Mouse (Mus musculus) intestine, postnatal 0 days (tissue): ENCODE data around the gene Ebi3. TPM values are rescaled to one million over a fixed set of nuclear protein-coding genes. Genes with fewer than 3 reads are reported as not detected.

ENCODE experiments used
- ATAC-seq: fragments of 200-750 bp; cut with Nextera tagmentation; 2 replicates; pipeline ENCODE4 v1.8.0; 2017; ENCODE audit warnings: mild to moderate bottlenecking, moderate TSS enrichment, moderate library complexity
- H3K27ac ChIP-seq: fragments of 300-500 bp; sonication (generic); 2 replicates; pipeline ENCODE4 v1.5.1; 2014; ENCODE audit warnings: mild to moderate bottlenecking, low read depth, low read length, moderate library complexity
- H3K27me3 ChIP-seq: fragments of 300-500 bp; sonication (generic); replicated peaks from 2 replicates; pipeline ENCODE4 v1.6.1; 2014; ENCODE audit warnings: low read length, mixed read lengths; ENCODE audit not compliant: control insufficient read depth, insufficient read depth
- H3K36me3 ChIP-seq: fragments of 300-500 bp; sonication (generic); 2 replicates; pipeline ENCODE4 v1.6.1; 2014; ENCODE audit warnings: mild to moderate bottlenecking, moderate library complexity; ENCODE audit not compliant: control insufficient read depth, insufficient read depth
- H3K4me1 ChIP-seq: fragments of 300-500 bp; sonication (generic); replicated peaks from 2 replicates; pipeline ENCODE4 v1.6.1; 2014; ENCODE audit warnings: antibody characterized with exemption, low read length, mixed read lengths; ENCODE audit not compliant: control insufficient read depth, insufficient read depth
- H3K4me2 ChIP-seq: fragments of 300-500 bp; sonication (generic); replicated peaks from 2 replicates; pipeline ENCODE4 v1.6.1; 2014; ENCODE audit warnings: low read depth, mild to moderate bottlenecking, moderate library complexity
- H3K4me3 ChIP-seq: fragments of 300-500 bp; sonication (generic); 2 replicates; pipeline ENCODE4 v1.5.1; 2014; ENCODE audit warnings: low read depth, low read length
- H3K9ac ChIP-seq: fragments of 300-500 bp; sonication (generic); 2 replicates; pipeline ENCODE4 v1.6.1; 2014; ENCODE audit warnings: mild to moderate bottlenecking, low read depth, low read length
- H3K9me3 ChIP-seq: fragments of 300-500 bp; sonication (generic); 2 replicates; pipeline ENCODE4 v1.6.1; 2016; ENCODE audit warnings: mixed run types; ENCODE audit not compliant: control insufficient read depth
- CTCF ChIP-seq: sonication (generic); IDR thresholded peaks from 2 replicates; pipeline ENCODE4 v1.5.1; 2016; ENCODE audit warnings: low read depth, mild to moderate bottlenecking, control low read depth, antibody characterized with exemption, moderate library complexity
- WGBS: fragments of 180-500 bp; shearing (Covaris S2); extraction: QIAGEN DNeasy Blood & Tissue Kit; methylation state at CpG from one replicate; pipeline ENCODE4 v1.1.7; 2014; 5-methylcytosine and 5-hydroxymethylcytosine counted together
- polyA plus RNA-seq: library from polyadenylated mRNA; unstranded; fragments of >200 nt; fragmentation: Nextera tagmentation; extraction: Ambion mirVana; gene quantifications from 2 replicates; pipeline ENCODE4 v1.2.1, GENCODE M21; 2015

The Ebi3 gene
- polyA plus RNA-seq, 1 experiment from 2014 or later, result 1.5 TPM

GRCm38 (mm10) chr17:55949400-55949799 lies 3.0 kb upstream of the Ebi3 start, which contains the start of gene Zfp119b:
TSS of gene Zfp119b (minus strand) at chr17:55949500.
- H3K9me3 ChIP-seq, result no peaks in the 10 kb centered on the region

GRCm38 (mm10) chr17:55950601-55951000 lies 1.8 kb upstream of the Ebi3 start:
- no peaks in the 10 kb centered on the region for H3K36me3 ChIP-seq
- no peak overlapping the region for H3K9ac ChIP-seq
- H3K4me2 ChIP-seq, result no peak overlapping the region
- WGBS, result 73% methylated on average over 9 of the region's 9 CpGs
- TF ChIP-seq CTCF, result no peak
- no peak overlapping the region for H3K4me3 ChIP-seq
- H3K9me3 ChIP-seq, result no peaks in the 10 kb centered on the region
- no peak overlapping the region for H3K27ac ChIP-seq
- no peak for ATAC-seq
- H3K27me3 ChIP-seq, result 0 out of 2 replicates have a peak, but pooled peaks cover 10% of the 10 kb centered on the region
- H3K4me1 ChIP-seq, result no peaks in the 10 kb centered on the region

More at GRCm38 (mm10) chr17:55949400-55949799, 3.0 kb upstream of the Ebi3 start, which contains the start of gene Zfp119b:
- no peak within 1 kb of the TSS for H3K4me3 ChIP-seq
- 0 out of 2 replicates have a peak, but pooled peaks cover 1% of the 10 kb centered on the region for H3K27me3 ChIP-seq
- no peaks in the 10 kb centered on the region for H3K36me3 ChIP-seq
- no peak for ATAC-seq
- no peaks in the 10 kb centered on the region for H3K4me1 ChIP-seq
- 86% methylated on average over 2 of the region's 2 CpGs for WGBS
- no peak within 1 kb of the TSS for H3K9ac ChIP-seq
- no peak within 1 kb of the TSS for H3K4me2 ChIP-seq
- no peak within 1 kb of the TSS for H3K27ac ChIP-seq
- no peak for TF ChIP-seq CTCF

GRCm38 (mm10) chr17:55952041-55952440 lies 399 bp upstream of the Ebi3 start:
- ATAC-seq, result no peak
- TF ChIP-seq CTCF, result no peak
- H3K36me3 ChIP-seq, result no peaks in the 10 kb centered on the region
- no peak overlapping the region for H3K27ac ChIP-seq
- 0 out of 2 replicates have a peak, but pooled peaks cover 10% of the 10 kb centered on the region for H3K27me3 ChIP-seq
- no peaks in the 10 kb centered on the region for H3K9me3 ChIP-seq
- H3K4me2 ChIP-seq, result no peak overlapping the region
- no peak overlapping the region for H3K4me3 ChIP-seq
- no peaks in the 10 kb centered on the region for H3K4me1 ChIP-seq
- no peak overlapping the region for H3K9ac ChIP-seq

GRCm38 (mm10) chr17:55953751-55954150 lies 1.3 kb downstream of the Ebi3 start:
- H3K4me1 ChIP-seq, result 0 out of 2 replicates have a peak, but pooled peaks cover 2% of the 10 kb centered on the region
- 80% methylated on average over 6 of the region's 6 CpGs for WGBS
- ATAC-seq, result no peak
- H3K4me2 ChIP-seq, result no peak overlapping the region
- H3K4me3 ChIP-seq, result no peak overlapping the region
- H3K36me3 ChIP-seq, result no peaks in the 10 kb centered on the region
- no peaks in the 10 kb centered on the region for H3K9me3 ChIP-seq
- H3K27ac ChIP-seq, result no peak overlapping the region
- H3K27me3 ChIP-seq, result 0 out of 2 replicates have a peak, but pooled peaks cover 10% of the 10 kb centered on the region
- no peak for TF ChIP-seq CTCF
- H3K9ac ChIP-seq, result no peak overlapping the region

GRCm38 (mm10) chr17:55954229-55954628 lies 1.8 kb downstream of the Ebi3 start:
- TF ChIP-seq CTCF, result no peak
- Histone ChIP-seq H3K4me3 (no peak overlapping the region), H3K27ac (no peak overlapping the region), H3K36me3 (no peaks in the 10 kb centered on the region), H3K9ac (no peak overlapping the region), H3K4me1 (0 out of 2 replicates have a peak, but pooled peaks cover 2% of the 10 kb centered on the region), H3K27me3 (0 out of 2 replicates have a peak, but pooled peaks cover 10% of the 10 kb centered on the region), H3K9me3 (no peaks in the 10 kb centered on the region), H3K4me2 (no peak overlapping the region)
- no peak for ATAC-seq
- WGBS, result 35% methylated on average over 16 of the region's 16 CpGs

GRCm38 (mm10) chr17:55956129-55956528 lies 3.7 kb downstream of the Ebi3 start:
- Histone ChIP-seq H3K4me3 (peak overlapping the region; percentile 39), H3K27ac (no peak overlapping the region), H3K4me2 (peak overlapping the region; percentile 67), H3K9me3 (no peaks in the 10 kb centered on the region), H3K4me1 (0 out of 2 replicates have a peak, but pooled peaks cover 2% of the 10 kb centered on the region), H3K36me3 (0 out of 2 replicates have a peak, but pooled peaks cover 5% of the 10 kb centered on the region), H3K9ac (no peak overlapping the region), H3K27me3 (0 out of 2 replicates have a peak, but pooled peaks cover 10% of the 10 kb centered on the region)
- WGBS, result 3% methylated on average over 26 of the region's 26 CpGs
- peak; percentile 42 for ATAC-seq
- TF ChIP-seq CTCF, result no peak
